8 mouse cellular contexts compared by ENCODE assay signal in the genomic region with DNA sequence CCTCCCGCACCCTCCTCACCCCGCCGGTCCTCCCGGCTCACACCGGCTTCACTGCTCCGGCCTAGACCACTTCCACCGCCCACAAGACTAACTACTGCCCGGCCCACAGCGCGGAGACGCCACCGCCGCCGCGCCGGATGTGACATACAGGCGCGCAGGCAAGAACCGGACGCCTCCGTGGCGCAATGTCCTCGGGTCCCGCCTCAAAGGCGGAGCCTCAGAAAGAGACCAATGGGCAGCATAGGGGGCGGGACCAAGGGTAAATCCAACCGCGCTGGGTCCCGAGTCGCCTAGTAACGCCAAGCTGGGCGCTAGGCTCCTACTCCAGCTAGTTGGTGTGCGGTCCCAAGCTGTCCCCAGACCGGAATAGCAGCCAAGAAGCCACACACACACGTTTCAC. TPM values are rescaled to one million over a fixed set of nuclear protein-coding genes. Genes with fewer than 3 reads are reported as not detected.
DNase-seq lines count a peak whose midpoint lies in the region; ATAC-seq and TF ChIP-seq lines count a peak whose summit lies in the region.

Gene Zbtb48, minus strand, starts transcription at position 148 of the 400 bp plus-strand sequence.

- peak within 1 kb of the TSS; percentile 65 for H3K9ac ChIP-seq in CH12.LX (ENCODE audit: insufficient read depth, low read depth)
- H3K9ac ChIP-seq in forebrain, embryonic 11.5 days (ENCODE audit: low read length), result peak within 1 kb of the TSS; percentile 66
- H3K9ac ChIP-seq in heart, embryonic 16.5 days (ENCODE audit: low read length), result peak within 1 kb of the TSS; percentile 78
- peak within 1 kb of the TSS; percentile 84 for H3K9ac ChIP-seq in liver, embryonic 15.5 days
- H3K9ac ChIP-seq in neural tube, embryonic 12.5 days, result peak within 1 kb of the TSS; percentile 81

- ATAC-seq in forebrain, embryonic 11.5 days (replicated peaks; ENCODE audit: low FRiP score), result peak; percentile 98
- peak; percentile 96 for ATAC-seq in heart, embryonic 16.5 days (replicated peaks; ENCODE audit: extremely low read depth, insufficient read depth, low FRiP score)
- ATAC-seq in liver, embryonic 15.5 days (ENCODE audit: insufficient read depth), result peak; percentile 94
- ATAC-seq in neural tube, embryonic 12.5 days (ENCODE audit: low FRiP score, low read depth), result peak; percentile 97

- peak within 1 kb of the TSS; percentile 75 to 87 (median 80) for H3K4me3 ChIP-seq in CH12.LX (replicated peaks in 1 of 3; ENCODE audit: low read depth in 2 of 3, low read length in 2 of 3, poor library complexity in 1 of 3)
- H3K4me3 ChIP-seq in forebrain, embryonic 11.5 days (ENCODE audit: low read depth, low read length), result peak within 1 kb of the TSS; percentile 60
- peak within 1 kb of the TSS; percentile 78 for H3K4me3 ChIP-seq in heart, embryonic 16.5 days (ENCODE audit: low read length)
- peak within 1 kb of the TSS; percentile 84 for H3K4me3 ChIP-seq in liver, embryonic 15.5 days (replicated peaks)
- peak within 1 kb of the TSS; percentile 83 for H3K4me3 ChIP-seq in neural tube, embryonic 12.5 days

- TF ChIP-seq POLR2A in CH12.LX (IDR thresholded peaks at IDR 0.05; ENCODE audit: low read depth, low read length), result peak; percentile 94

- under 1% methylated on average over 35 of the region's 35 CpGs for WGBS in forebrain, embryonic 11.5 days
- under 1% methylated on average over 35 of the region's 35 CpGs for WGBS in heart, embryonic 16.5 days
- under 1% methylated on average over 35 of the region's 35 CpGs for WGBS in liver, embryonic 15.5 days (ENCODE audit: insufficient replicate concordance)
- WGBS in neural tube, embryonic 12.5 days, result under 1% methylated on average over 35 of the region's 35 CpGs

- TF ChIP-seq CTCF in CH12.LX (conservative IDR thresholded peaks at IDR 0.05 in 1 of 2, IDR thresholded peaks at IDR 0.05 in 1 of 2; ENCODE audit: low read depth in 2 of 2, low read length in 2 of 2), result no peak

- TF ChIP-seq EP300 in CH12.LX (IDR thresholded peaks at IDR 0.05; ENCODE audit: low read length), result no peak

- in situ Hi-C loops in CH12.LX (cut with MboI; ENCODE audit: low pct_ligation_motif_present, low pct_unique_long_range_greater_than_20kb, low sequenced_read_pairs), result no loop called here

- peak within 1 kb of the TSS; percentile 26; the same call in 1 of the 2 replicates for H3K27ac ChIP-seq in CH12.LX (ENCODE audit: insufficient read depth, low read depth)
- no peak within 1 kb of the TSS for H3K27ac ChIP-seq in forebrain, embryonic 11.5 days (ENCODE audit: low read depth, low read length)
- H3K27ac ChIP-seq in heart, embryonic 16.5 days (ENCODE audit: low read length), result peak within 1 kb of the TSS; percentile 66
- H3K27ac ChIP-seq in liver, embryonic 15.5 days (replicated peaks), result peak within 1 kb of the TSS; percentile 85
- H3K27ac ChIP-seq in neural tube, embryonic 12.5 days, result no peak within 1 kb of the TSS

- no peak for TF ChIP-seq RAD21 in CH12.LX (IDR thresholded peaks at IDR 0.05; ENCODE audit: low read depth, low read length)

- DNase-seq in CH12.LX (ENCODE audit: extremely low read depth), result peak; percentile 97
- peak; percentile 98 for DNase-seq in c-Kit-positive CD71-positive TER-119-negative erythroid progenitor cells, embryonic 14.5 days (ENCODE audit: low read depth)
- DNase-seq in forebrain, embryonic 11.5 days (ENCODE audit: low spot score), result peak; percentile 97
- DNase-seq in kidney, postnatal 36 days, result peak; percentile 98 to 99
- peak; percentile 96 for DNase-seq in telencephalon, adult 2 months (ENCODE audit: low read depth, low spot score)

- peaks cover 21% of the 10 kb centered on the region for H3K79me2 ChIP-seq in CH12.LX (replicated peaks; ENCODE audit: control insufficient read depth, extremely low read depth, insufficient read depth, poor library complexity, severe bottlenecking)

- H3K27me3 ChIP-seq in CH12.LX (replicated peaks), result peaks cover 3% of the 10 kb centered on the region
- no peaks in the 10 kb centered on the region; the same call in 1 of the 2 replicates for H3K27me3 ChIP-seq in forebrain, embryonic 11.5 days (ENCODE audit: control insufficient read depth, insufficient read depth, low read length)
- H3K27me3 ChIP-seq in heart, embryonic 16.5 days (ENCODE audit: control insufficient read depth, insufficient read depth, low read length), result 0 out of 2 replicates have a peak, but pooled peaks cover 4% of the 10 kb centered on the region
- H3K27me3 ChIP-seq in liver, embryonic 15.5 days, result no peaks in the 10 kb centered on the region; the same call in 1 of the 2 replicates
- no peaks in the 10 kb centered on the region for H3K27me3 ChIP-seq in neural tube, embryonic 12.5 days (replicated peaks)

- dilution Hi-C loops in CH12.LX (cut with MboI; ENCODE audit: extremely low pct_ligation_motif_present, extremely low pct_unique_long_range_greater_than_20kb, low sequenced_read_pairs), result no loop called here

- H3K4me2 ChIP-seq in CH12.LX (ENCODE audit: insufficient read depth, low read depth, poor library complexity, severe bottlenecking), result peak within 1 kb of the TSS; percentile 77
- peak within 1 kb of the TSS; percentile 89 for H3K4me2 ChIP-seq in forebrain, embryonic 11.5 days (ENCODE audit: low read depth, low read length, severe bottlenecking)
- H3K4me2 ChIP-seq in heart, embryonic 16.5 days (ENCODE audit: low read depth, low read length), result peak within 1 kb of the TSS; percentile 99
- H3K4me2 ChIP-seq in liver, embryonic 15.5 days, result peak within 1 kb of the TSS; percentile 92
- peak within 1 kb of the TSS; percentile 93 for H3K4me2 ChIP-seq in neural tube, embryonic 12.5 days (replicated peaks)

- peaks cover 20 to 36% of the 10 kb centered on the region in 2 experiments for H3K4me1 ChIP-seq in CH12.LX (ENCODE audit: control insufficient read depth in 1 of 2, insufficient read depth in 2 of 2)
- H3K4me1 ChIP-seq in forebrain, embryonic 11.5 days (replicated peaks; ENCODE audit: control insufficient read depth, insufficient read depth, low read length), result peaks cover 24% of the 10 kb centered on the region
- peaks cover 27% of the 10 kb centered on the region for H3K4me1 ChIP-seq in heart, embryonic 16.5 days (ENCODE audit: control insufficient read depth, insufficient read depth, low read length)
- peaks cover 51% of the 10 kb centered on the region for H3K4me1 ChIP-seq in liver, embryonic 15.5 days (replicated peaks)
- peaks cover 46% of the 10 kb centered on the region for H3K4me1 ChIP-seq in neural tube, embryonic 12.5 days

- H3K36me3 ChIP-seq in CH12.LX (replicated peaks in 1 of 2; ENCODE audit: control insufficient read depth in 1 of 2, insufficient read depth in 1 of 2, low read length in 1 of 2), result peaks cover 19 to 40% of the 10 kb centered on the region in 2 experiments
- H3K36me3 ChIP-seq in forebrain, embryonic 11.5 days (ENCODE audit: control insufficient read depth, insufficient read depth, low read length), result peaks cover 3% of the 10 kb centered on the region; the same call in 1 of the 2 replicates
- peaks cover 6% of the 10 kb centered on the region for H3K36me3 ChIP-seq in heart, embryonic 16.5 days (ENCODE audit: control insufficient read depth, insufficient read depth)
- H3K36me3 ChIP-seq in liver, embryonic 15.5 days (replicated peaks), result peaks cover 14% of the 10 kb centered on the region; the same call in 1 of the 2 replicates
- H3K36me3 ChIP-seq in neural tube, embryonic 12.5 days, result peaks cover 20% of the 10 kb centered on the region

- no peaks in the 10 kb centered on the region for H3K9me3 ChIP-seq in CH12.LX (replicated peaks; ENCODE audit: low read length)
- H3K9me3 ChIP-seq in forebrain, embryonic 11.5 days (ENCODE audit: control insufficient read depth, low read length), result no peaks in the 10 kb centered on the region
- no peaks in the 10 kb centered on the region for H3K9me3 ChIP-seq in heart, embryonic 16.5 days (replicated peaks; ENCODE audit: control insufficient read depth, low read length)
- H3K9me3 ChIP-seq in liver, embryonic 15.5 days (replicated peaks), result no peaks in the 10 kb centered on the region
- H3K9me3 ChIP-seq in neural tube, embryonic 12.5 days, result no peaks in the 10 kb centered on the region

TF ChIP-seq in CH12.LX, 34 proteins besides CTCF, POLR2A, EP300 and RAD21 (continues in another document):
- TF ChIP-seq MYC (IDR thresholded peaks at IDR 0.05; ENCODE audit: low read depth, low read length) (no peak), JUN (IDR thresholded peaks at IDR 0.05; ENCODE audit: insufficient read depth, low read depth, low read length) (no peak), RCOR1 (conservative IDR thresholded peaks at IDR 0.05; ENCODE audit: low read depth, low read length) (no peak), E2F4 (IDR thresholded peaks at IDR 0.05; ENCODE audit: insufficient replicate concordance, low read depth, low read length) (0 out of 2 replicates have a peak, but pooled peaks have one; percentile 9), BHLHE40 (IDR thresholded peaks at IDR 0.05; ENCODE audit: low read depth, low read length) (no peak; the same call in 1 of the 2 replicates), KAT2A (IDR thresholded peaks at IDR 0.05; ENCODE audit: insufficient replicate concordance, low read length) (peak; percentile 56; the same call in 1 of the 2 replicates), CHD1 (IDR thresholded peaks at IDR 0.05; ENCODE audit: low read depth, low read length) (no peak), MAZ (IDR thresholded peaks at IDR 0.05; ENCODE audit: low read depth, low read length) (no peak), MXI1 (IDR thresholded peaks at IDR 0.05; ENCODE audit: low read depth, low read length) (peak; percentile 83; the same call in 1 of the 2 replicates), USF2 (conservative IDR thresholded peaks at IDR 0.05; ENCODE audit: low read depth, low read length) (no peak), ZMIZ1 (IDR thresholded peaks at IDR 0.05; ENCODE audit: low read depth, low read length) (peak; percentile 72), CHD2 (IDR thresholded peaks at IDR 0.05; ENCODE audit: low read length) (no peak), HCFC1 (IDR thresholded peaks at IDR 0.05; ENCODE audit: low read depth, low read length) (peak; percentile 80), JUND (conservative IDR thresholded peaks at IDR 0.05; ENCODE audit: low read depth, low read length) (no peak), MEF2A (IDR thresholded peaks at IDR 0.05; ENCODE audit: borderline replicate concordance, low read depth, low read length) (no peak), TBP (conservative IDR thresholded peaks at IDR 0.05; ENCODE audit: low read depth, low read length) (0 out of 2 replicates have a peak, but pooled peaks have one; percentile 31), ZC3H11A (IDR thresholded peaks at IDR 0.05; ENCODE audit: low read depth, low read length) (no peak)

RNA-seq across cellular contexts. Expression of gene Zbtb48, which starts in this region (rescaled TPM):
- total RNA-seq in CH12.LX (2012; rRNA removed) (7.4 and 10.5 TPM in 2 replicates), CH12.LX (2014; rRNA removed) (8.6 and 10.5 TPM in 2 replicates)
- 13.6 and 14.0 TPM in 2 replicates for polyA plus RNA-seq in CH12.LX (2012; ENCODE audit: insufficient read length, low read depth)
- 20.7 and 26.7 TPM in 2 replicates for polyA plus RNA-seq in forebrain, embryonic 11.5 days (2014; fragmentation: Nextera tagmentation; extraction: Ambion mirVana)
- 13.5 and 14.5 TPM in 2 replicates for polyA plus RNA-seq in heart, embryonic 16.5 days (2015; fragmentation: Nextera tagmentation; extraction: Ambion mirVana)
- 7.8 and 8.4 TPM in 2 replicates for polyA plus RNA-seq in liver, embryonic 15.5 days (2015; fragmentation: Nextera tagmentation; extraction: Ambion mirVana)
- polyA plus RNA-seq in neural tube, embryonic 12.5 days (2016; fragmentation: Nextera tagmentation; extraction: Ambion mirVana), result 17.8 and 20.4 TPM in 2 replicates

Comparison
In these comparisons a context has a peak if more than half of its experiments do, and no peak if none do; other contexts are left out.
1. H3K27ac ChIP-seq: peak in CH12.LX (single experiment), heart, embryonic 16.5 days (single experiment) and liver, embryonic 15.5 days (single experiment); none in forebrain, embryonic 11.5 days (single experiment) and neural tube, embryonic 12.5 days (single experiment).
2. Peak in every context shown above with its lines, with median percentiles within 50 percentile points of each other: DNase-seq, H3K4me2 ChIP-seq, H3K4me3 ChIP-seq, H3K9ac ChIP-seq and ATAC-seq.